Mouse (Mus musculus): ENCODE data around the gene Gm3642. TPM values are rescaled to one million over a fixed set of nuclear protein-coding genes. Genes with fewer than 3 reads are reported as not detected.
"Not testable (repeated sequence)": the region's sequence is repeated elsewhere in the genome, so short reads cannot be mapped to it uniquely, and the experiment has no call there.

The Gm3642 gene
- total RNA-seq (2015; ENCODE audit: low replicate concordance) (not detected in 2 replicates), total RNA-seq (2017; ENCODE audit: low replicate concordance) (not detected in 2 replicates)

DNA sequence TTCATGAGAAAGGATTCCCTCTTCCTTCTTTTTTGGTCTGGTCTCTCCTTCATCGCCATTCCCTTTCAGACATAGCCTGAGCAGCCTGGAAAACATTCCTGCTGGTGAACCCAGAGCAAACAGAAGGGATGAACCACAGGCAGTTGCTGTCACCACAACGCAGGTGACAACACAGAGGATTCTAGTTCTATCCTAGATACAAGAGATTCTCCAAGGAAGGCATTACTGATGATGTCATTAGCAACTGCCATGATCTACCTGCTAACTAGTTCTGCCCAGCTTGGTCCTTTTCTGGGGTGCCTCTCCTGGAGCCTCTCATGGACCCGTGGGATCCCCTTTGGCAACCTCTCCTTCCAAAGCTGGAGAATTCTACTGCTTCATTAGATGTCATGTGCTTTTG lies at the start of gene Gm3642:
TSS of gene Gm3642 (minus strand) at position 101 of the 400 bp plus-strand sequence.
- not testable (repeated sequence) for ATAC-seq (replicated peaks; ENCODE audit: low FRiP score, poor library complexity, severe bottlenecking)

- not testable (repeated sequence) for ATAC-seq (replicated peaks; ENCODE audit: low FRiP score, poor library complexity, severe bottlenecking)
Observed at GRCm38 (mm10) chr14:6889521-6890012, 49.5 kb upstream of the Gm3642 start, which contains the start of gene Gm3667. TSS of gene Gm3667 (minus strand) at chr14:6889962.

- ATAC-seq (replicated peaks; ENCODE audit: low FRiP score, poor library complexity, severe bottlenecking), result not testable (repeated sequence)
Observed at GRCm38 (mm10) chr14:6888811-6889210, 48.7 kb upstream of the Gm3642 start.

- ATAC-seq (replicated peaks; ENCODE audit: low FRiP score, poor library complexity, severe bottlenecking), result not testable (repeated sequence)
Observed at GRCm38 (mm10) chr14:6823297-6823696, 16.8 kb downstream of the Gm3642 start.

Other genes starting within 250 kb of the Gm3642 start
- not detected in 2 replicates for gene Gm3629, start 249.7 kb downstream of the Gm3642 start, total RNA-seq (2015; ENCODE audit: low replicate concordance)
- not detected in 2 replicates for gene Gm3629, start 249.7 kb downstream of the Gm3642 start, total RNA-seq (2017; ENCODE audit: low replicate concordance)
- gene Gm3460, start 217.9 kb downstream of the Gm3642 start, total RNA-seq (2015; ENCODE audit: low replicate concordance), result not detected in 2 replicates
- gene Gm3460, start 217.9 kb downstream of the Gm3642 start, total RNA-seq (2017; ENCODE audit: low replicate concordance), result not detected in 2 replicates
- gene Gm10251, start 156.1 kb downstream of the Gm3642 start, total RNA-seq (2015; ENCODE audit: low replicate concordance), result not detected in 2 replicates
- gene Gm10251, start 156.1 kb downstream of the Gm3642 start, total RNA-seq (2017; ENCODE audit: low replicate concordance), result not detected in 2 replicates
- not detected in 2 replicates for gene Gm8050, start 120.1 kb downstream of the Gm3642 start, total RNA-seq (2015; ENCODE audit: low replicate concordance)
- gene Gm8050, start 120.1 kb downstream of the Gm3642 start, total RNA-seq (2017; ENCODE audit: low replicate concordance), result not detected in 2 replicates
- gene Gm3636, start 98.0 kb downstream of the Gm3642 start, total RNA-seq (2015; ENCODE audit: low replicate concordance), result not detected in 2 replicates
- not detected in 2 replicates for gene Gm3636, start 98.0 kb downstream of the Gm3642 start, total RNA-seq (2017; ENCODE audit: low replicate concordance)
- not detected in 2 replicates for gene Gm8362, start 65.9 kb downstream of the Gm3642 start, total RNA-seq (2015; ENCODE audit: low replicate concordance)
- not detected in 2 replicates for gene Gm8362, start 65.9 kb downstream of the Gm3642 start, total RNA-seq (2017; ENCODE audit: low replicate concordance)
- gene Gm3667, start 49.7 kb upstream of the Gm3642 start, total RNA-seq (2015; ENCODE audit: low replicate concordance), result not detected in 2 replicates
- not detected in 2 replicates for gene Gm3667, start 49.7 kb upstream of the Gm3642 start, total RNA-seq (2017; ENCODE audit: low replicate concordance)
- not detected in 2 replicates for gene Gm6356, start 133.5 kb upstream of the Gm3642 start, total RNA-seq (2015; ENCODE audit: low replicate concordance)
- gene Gm6356, start 133.5 kb upstream of the Gm3642 start, total RNA-seq (2017; ENCODE audit: low replicate concordance), result not detected in 2 replicates
- gene Gm10406, start 187.1 kb upstream of the Gm3642 start, total RNA-seq (2015; ENCODE audit: low replicate concordance), result not detected in 2 replicates
- not detected in 2 replicates for gene Gm10406, start 187.1 kb upstream of the Gm3642 start, total RNA-seq (2017; ENCODE audit: low replicate concordance)
- gene Gm3685, start 204.7 kb upstream of the Gm3642 start, total RNA-seq (2015; ENCODE audit: low replicate concordance), result not detected in 2 replicates
- gene Gm3685, start 204.7 kb upstream of the Gm3642 start, total RNA-seq (2017; ENCODE audit: low replicate concordance), result not detected in 2 replicates

All from erythroblast, adult 5-6 weeks (primary cell).